Mouse (Mus musculus) intestine, embryonic 15.5 days (tissue): ENCODE data around the gene Mrps11. TPM values are rescaled to one million over a fixed set of nuclear protein-coding genes. Genes with fewer than 3 reads are reported as not detected.
A peak's percentile ranks its signal among the peaks of the same experiment; 100 is the strongest.

Experiments used
- ATAC-seq: fragments of 200-750 bp; cut with Nextera tagmentation; 2 replicates; pipeline ENCODE4 v1.8.0; 2017; ENCODE audit warnings: moderate TSS enrichment, moderate library complexity
- H3K27ac ChIP-seq: fragments of 300-500 bp; sonication (generic); 2 replicates; pipeline ENCODE4 v1.5.1; 2015; ENCODE audit warnings: mild to moderate bottlenecking, inconsistent platforms
- H3K27me3 ChIP-seq: fragments of 300-500 bp; sonication (generic); replicated peaks from 2 replicates; pipeline ENCODE4 v1.6.1; 2015; ENCODE audit warnings: inconsistent platforms
- H3K36me3 ChIP-seq: fragments of 300-500 bp; sonication (generic); 2 replicates; pipeline ENCODE4 v1.6.1; 2015; ENCODE audit warnings: inconsistent platforms
- H3K4me1 ChIP-seq: fragments of 300-500 bp; sonication (generic); replicated peaks from 2 replicates; pipeline ENCODE4 v1.6.1; 2015; ENCODE audit warnings: inconsistent platforms
- H3K4me2 ChIP-seq: fragments of 300-500 bp; sonication (generic); replicated peaks from 2 replicates; pipeline ENCODE4 v1.6.1; 2015; ENCODE audit warnings: mild to moderate bottlenecking, inconsistent platforms
- H3K4me3 ChIP-seq: fragments of 300-500 bp; sonication (generic); replicated peaks from 2 replicates; pipeline ENCODE4 v1.5.1; 2015; ENCODE audit warnings: inconsistent platforms
- H3K9ac ChIP-seq: fragments of 300-500 bp; sonication (generic); 2 replicates; pipeline ENCODE4 v1.6.1; 2015; ENCODE audit warnings: inconsistent platforms
- H3K9me3 ChIP-seq: fragments of 300-500 bp; sonication (generic); 2 replicates; pipeline ENCODE4 v1.6.1; 2016; ENCODE audit warnings: inconsistent platforms
- WGBS: fragments of 180-500 bp; shearing (Covaris S2); methylation state at CpG from one replicate; pipeline ENCODE4 v1.1.7; 2015; 5-methylcytosine and 5-hydroxymethylcytosine counted together
- polyA plus RNA-seq: library from polyadenylated mRNA; unstranded; fragments of >200 nt; fragmentation: Nextera tagmentation; extraction: Ambion mirVana; gene quantifications from 2 replicates; pipeline ENCODE4 v1.2.1, GENCODE M21; 2015

Mrps11 gene
- polyA plus RNA-seq = 58.9 and 63.7 TPM in 2 replicates

GRCm38 (mm10) chr7:78782639-78783581, at the start of gene Mrps11, which contains the start of gene Mrpl46:
Mrps11 (plus strand) TSS chr7:78783119.
Mrpl46 (minus strand) TSS chr7:78783531.
- Histone ChIP-seq H3K36me3 (peaks cover 12% of the 10 kb centered on the region; the same call in 1 of the 2 replicates), H3K9ac (peak within 1 kb of the TSS; percentile 78), H3K27ac (peak within 1 kb of the TSS; percentile 45; the same call in 1 of the 2 replicates), H3K4me2 (peak within 1 kb of the TSS; percentile 82), H3K4me3 (peak within 1 kb of the TSS; percentile 75), H3K27me3 (no peaks in the 10 kb centered on the region), H3K4me1 (peaks cover 3% of the 10 kb centered on the region), H3K9me3 (no peaks in the 10 kb centered on the region)
- ATAC-seq = peak; percentile 99
- WGBS = under 1% methylated on average over 44 of the region's 44 CpGs

- WGBS = 92% methylated on average over 6 of the region's 6 CpGs
- H3K9ac ChIP-seq = no peak overlapping the region
- H3K9me3 ChIP-seq = no peaks in the 10 kb centered on the region
- no peaks in the 10 kb centered on the region for H3K4me1 ChIP-seq
- H3K36me3 ChIP-seq = no peaks in the 10 kb centered on the region
- H3K27me3 ChIP-seq = no peaks in the 10 kb centered on the region
- no peak overlapping the region for H3K4me2 ChIP-seq
- H3K27ac ChIP-seq = no peak overlapping the region
- no peak for ATAC-seq
- no peak overlapping the region for H3K4me3 ChIP-seq
These were observed 45.7 kb upstream of the Mrps11 start for GRCm38 (mm10) chr7:78737196-78737595.

DNA sequence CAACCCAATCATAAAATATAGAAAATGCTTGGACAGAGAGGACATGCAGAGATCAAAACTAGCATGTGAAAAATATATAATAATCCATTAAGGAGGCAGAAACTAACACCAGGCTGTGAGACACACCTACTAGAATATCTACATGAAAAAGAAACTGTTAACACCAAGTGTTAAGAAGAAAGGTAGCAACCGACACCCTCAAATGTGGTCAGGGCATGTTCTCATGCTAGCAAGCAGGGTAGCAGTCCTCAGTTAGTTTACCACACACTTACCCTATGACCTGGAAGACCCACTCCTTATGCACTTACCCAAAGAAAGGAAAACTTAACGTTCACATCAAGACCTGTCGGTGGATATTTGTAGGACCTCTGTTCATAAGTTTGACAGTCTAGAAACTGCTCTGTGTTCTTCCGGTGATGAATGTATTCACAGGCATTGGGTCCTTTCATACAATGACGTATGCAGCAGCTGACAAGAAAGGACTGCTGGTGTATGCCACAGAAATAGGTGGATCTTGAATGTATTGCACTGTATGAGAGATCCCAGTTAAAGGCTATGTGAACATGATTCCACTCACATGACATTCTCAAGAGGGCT, 45.2 kb upstream of the Mrps11 start, which contains the start of gene Ntrk3:
Gene Ntrk3 (minus strand): TSS at position 399 of the 597 bp plus-strand sequence.
- H3K9me3 ChIP-seq = no peaks in the 10 kb centered on the region
- H3K4me1 ChIP-seq = no peaks in the 10 kb centered on the region
- H3K4me3 ChIP-seq = no peak within 1 kb of the TSS
- H3K36me3 ChIP-seq = no peaks in the 10 kb centered on the region
- H3K9ac ChIP-seq = no peak within 1 kb of the TSS
- no peak within 1 kb of the TSS for H3K27ac ChIP-seq
- ATAC-seq = no peak
- no peak within 1 kb of the TSS for H3K4me2 ChIP-seq
- 81% methylated on average over 5 of the region's 5 CpGs for WGBS
- no peaks in the 10 kb centered on the region for H3K27me3 ChIP-seq

DNA sequence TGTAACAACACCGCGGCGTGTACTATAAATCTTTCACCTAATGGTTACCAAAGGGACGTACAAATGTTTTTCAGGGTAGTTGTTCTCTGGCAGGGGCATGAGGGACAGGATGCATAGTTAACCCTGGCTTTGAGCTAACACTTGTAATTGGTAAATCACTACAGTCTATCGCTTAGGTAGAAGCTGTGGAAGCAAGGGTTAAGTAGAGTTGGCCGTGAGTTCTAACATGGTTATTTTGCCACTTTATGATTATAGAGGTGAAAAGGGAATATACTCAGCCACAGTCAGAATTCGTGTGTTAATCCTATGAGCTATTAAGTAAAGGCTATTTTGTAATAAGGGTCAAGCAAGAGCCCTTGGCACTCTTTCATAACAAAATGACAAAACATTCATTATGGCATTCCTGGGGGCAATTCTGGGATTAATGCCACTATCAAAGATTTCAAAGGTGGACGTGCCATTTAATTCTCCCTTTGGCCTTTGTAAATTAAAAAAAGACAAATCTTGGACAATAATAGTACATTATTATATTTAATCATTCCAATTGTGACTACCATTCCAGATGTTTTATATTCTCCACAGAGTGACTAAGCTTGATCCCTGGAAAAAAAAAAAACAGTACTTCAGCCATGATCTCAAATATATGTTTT, 43.4 kb upstream of the Mrps11 start:
- Histone ChIP-seq H3K4me2 (no peak overlapping the region), H3K9ac (no peak overlapping the region), H3K4me1 (no peaks in the 10 kb centered on the region), H3K4me3 (no peak overlapping the region), H3K27me3 (no peaks in the 10 kb centered on the region), H3K27ac (no peak overlapping the region), H3K9me3 (no peaks in the 10 kb centered on the region), H3K36me3 (no peaks in the 10 kb centered on the region)
- no peak for ATAC-seq
- 79% methylated on average over 8 of the region's 8 CpGs for WGBS

DNA sequence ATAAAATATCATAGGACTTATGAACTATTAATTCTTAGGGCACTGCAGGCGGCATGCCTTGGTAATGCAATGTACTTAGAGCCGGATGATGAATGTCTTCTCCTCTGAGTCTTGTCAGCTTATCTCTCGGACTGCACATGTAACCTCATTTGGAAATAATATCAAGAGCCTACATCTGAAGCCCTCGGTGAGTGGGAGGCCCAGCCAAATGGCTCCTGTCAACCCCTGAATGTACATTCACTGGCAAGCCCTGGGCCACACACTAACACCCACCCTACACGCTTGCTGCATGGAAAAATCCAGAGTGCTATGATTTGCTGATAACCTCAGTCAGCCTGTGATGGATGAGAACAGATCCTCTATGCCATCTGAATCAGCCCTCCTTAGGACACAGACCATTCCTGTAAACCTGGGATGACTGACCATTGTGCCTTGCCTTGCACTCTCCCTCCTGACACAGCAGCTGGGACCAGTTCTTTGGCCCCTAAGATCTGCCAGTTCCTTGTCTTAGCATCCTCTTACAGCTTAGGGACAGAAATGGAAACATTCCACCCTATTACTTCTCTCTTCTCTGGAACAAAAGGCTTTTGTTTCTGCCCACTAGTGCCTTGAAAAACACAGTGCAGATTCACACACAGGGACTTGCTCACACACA, 39.1 kb upstream of the Mrps11 start:
- H3K36me3 ChIP-seq = no peaks in the 10 kb centered on the region
- H3K4me1 ChIP-seq = no peaks in the 10 kb centered on the region
- no peak overlapping the region for H3K4me3 ChIP-seq
- H3K9ac ChIP-seq = no peak overlapping the region
- no peak for ATAC-seq
- H3K27ac ChIP-seq = no peak overlapping the region
- WGBS = 60% methylated on average over 5 of the region's 5 CpGs
- no peaks in the 10 kb centered on the region for H3K9me3 ChIP-seq
- no peak overlapping the region for H3K4me2 ChIP-seq
- no peaks in the 10 kb centered on the region for H3K27me3 ChIP-seq

GRCm38 (mm10) chr7:78752961-78753360, 30.0 kb upstream of the Mrps11 start:
- no peaks in the 10 kb centered on the region for H3K27me3 ChIP-seq

DNA sequence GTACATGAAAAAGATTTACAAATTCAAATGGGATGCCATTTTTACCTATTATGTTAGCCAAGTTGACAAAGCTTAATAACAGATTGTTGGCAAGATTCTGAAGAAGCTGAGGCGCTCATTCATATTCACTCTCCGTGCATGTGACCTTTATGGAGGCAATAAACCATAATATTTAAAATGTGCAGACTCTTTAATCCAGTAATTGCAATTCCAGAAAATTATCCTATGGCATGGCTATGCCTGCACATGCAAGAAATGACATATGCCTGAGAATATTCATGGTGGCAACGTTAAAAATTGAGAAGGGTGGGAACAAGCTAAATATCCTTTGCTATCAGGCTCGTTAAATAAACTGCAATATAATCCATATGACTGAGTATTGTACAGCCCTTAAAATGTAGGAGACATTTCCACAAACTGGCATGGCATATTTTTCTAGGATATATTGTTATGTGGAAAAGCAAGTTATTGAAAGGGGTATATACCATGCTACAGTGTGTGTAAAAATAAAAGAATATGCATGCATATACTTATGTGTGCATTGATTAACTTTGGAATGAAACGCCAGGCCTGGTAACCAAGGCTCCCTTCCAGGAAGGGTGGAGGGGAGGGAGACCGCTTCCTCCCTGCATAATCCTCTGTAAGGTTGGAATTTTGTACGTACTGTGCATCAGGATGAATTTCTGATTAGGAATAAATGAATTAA, 29.0 kb upstream of the Mrps11 start:
- no peak for ATAC-seq
- Histone ChIP-seq H3K9me3 (no peaks in the 10 kb centered on the region), H3K9ac (no peak overlapping the region), H3K27me3 (no peaks in the 10 kb centered on the region), H3K4me2 (no peak overlapping the region), H3K36me3 (no peaks in the 10 kb centered on the region), H3K4me3 (no peak overlapping the region), H3K4me1 (no peaks in the 10 kb centered on the region), H3K27ac (no peak overlapping the region)
- 82% methylated on average over 7 of the region's 7 CpGs for WGBS

More at GRCm38 (mm10) chr7:78752961-78753360, 30.0 kb upstream of the Mrps11 start:
- no peak overlapping the region for H3K4me2 ChIP-seq
- WGBS = 86% methylated on average over 4 of the region's 4 CpGs
- H3K9ac ChIP-seq = no peak overlapping the region
- H3K36me3 ChIP-seq = no peaks in the 10 kb centered on the region
- no peaks in the 10 kb centered on the region for H3K9me3 ChIP-seq
- no peak overlapping the region for H3K27ac ChIP-seq
- H3K4me1 ChIP-seq = no peaks in the 10 kb centered on the region
- no peak for ATAC-seq
- no peak overlapping the region for H3K4me3 ChIP-seq

- WGBS = 64% methylated on average over 8 of the region's 8 CpGs
- no peak overlapping the region for H3K4me3 ChIP-seq
- H3K36me3 ChIP-seq = no peaks in the 10 kb centered on the region
- H3K27me3 ChIP-seq = no peaks in the 10 kb centered on the region
- H3K9ac ChIP-seq = no peak overlapping the region
- no peaks in the 10 kb centered on the region for H3K4me1 ChIP-seq
- no peak overlapping the region for H3K27ac ChIP-seq
- no peak overlapping the region for H3K4me2 ChIP-seq
- no peaks in the 10 kb centered on the region for H3K9me3 ChIP-seq
- no peak for ATAC-seq
These were observed 28.4 kb upstream of the Mrps11 start for GRCm38 (mm10) chr7:78754458-78755000.

- ATAC-seq = no peak
- Histone ChIP-seq H3K4me1 (0 out of 2 replicates have a peak, but pooled peaks cover 3% of the 10 kb centered on the region), H3K9ac (no peak overlapping the region), H3K4me2 (no peak overlapping the region), H3K9me3 (no peaks in the 10 kb centered on the region), H3K27me3 (no peaks in the 10 kb centered on the region), H3K4me3 (no peak overlapping the region), H3K27ac (no peak overlapping the region), H3K36me3 (no peaks in the 10 kb centered on the region)
- 89% methylated on average over 3 of the region's 3 CpGs for WGBS
These were observed 19.1 kb upstream of the Mrps11 start for GRCm38 (mm10) chr7:78763801-78764200.

GRCm38 (mm10) chr7:78765215-78765631, 17.7 kb upstream of the Mrps11 start:
- no peak for ATAC-seq
- 0 out of 2 replicates have a peak, but pooled peaks cover 3% of the 10 kb centered on the region for H3K4me1 ChIP-seq
- no peaks in the 10 kb centered on the region for H3K36me3 ChIP-seq
- no peak overlapping the region for H3K4me2 ChIP-seq
- no peaks in the 10 kb centered on the region for H3K9me3 ChIP-seq
- H3K27me3 ChIP-seq = no peaks in the 10 kb centered on the region
- no peak overlapping the region for H3K27ac ChIP-seq
- WGBS = 79% methylated on average over 5 of the region's 5 CpGs
- no peak overlapping the region for H3K4me3 ChIP-seq
- H3K9ac ChIP-seq = no peak overlapping the region

GRCm38 (mm10) chr7:78766019-78766683, 16.8 kb upstream of the Mrps11 start:
- no peaks in the 10 kb centered on the region for H3K27me3 ChIP-seq
- 22% methylated on average over 18 of the region's 18 CpGs for WGBS
- H3K27ac ChIP-seq = no peak overlapping the region
- H3K9ac ChIP-seq = no peak overlapping the region
- 0 out of 2 replicates have a peak, but pooled peaks cover 3% of the 10 kb centered on the region for H3K4me1 ChIP-seq
- no peaks in the 10 kb centered on the region for H3K9me3 ChIP-seq
- no peaks in the 10 kb centered on the region for H3K36me3 ChIP-seq
- ATAC-seq = 0 out of 2 replicates have a peak, but pooled peaks have one; percentile 28
- no peak overlapping the region for H3K4me2 ChIP-seq
- H3K4me3 ChIP-seq = no peak overlapping the region
